ENCODE assay signal across 28 mouse cellular contexts in the genomic region with DNA sequence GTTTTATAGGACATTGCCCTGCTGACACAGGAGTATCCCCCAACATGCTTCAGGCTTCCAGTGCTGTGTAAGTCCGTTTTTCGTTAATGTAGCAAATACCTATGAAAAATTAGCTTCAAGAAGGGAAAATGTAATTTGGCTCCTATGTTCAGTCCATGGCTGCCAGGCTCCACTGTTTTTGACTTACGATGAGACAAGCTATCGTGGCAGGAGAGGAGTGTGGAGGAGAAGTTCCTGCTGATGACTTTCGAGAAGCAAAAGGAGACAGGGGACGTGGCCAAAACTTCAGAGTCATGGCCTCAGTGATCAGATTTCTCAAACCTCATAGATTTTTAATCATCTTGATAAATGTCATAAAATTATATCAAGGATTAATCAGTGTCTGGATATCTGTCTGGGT.
"Had no signal": no experiment of that assay in that cellular context is flagged by ENCODE, and none has a peak within 500 bp of the region (broad histone marks: within the 10 kb centered on the region; RNA-seq: fewer than 3 reads in every experiment).

No protein-coding gene starts in this region.

- H3K36me3 ChIP-seq: embryonic facial prominence, embryonic 10.5 days; embryonic facial prominence, embryonic 12.5 days; embryonic facial prominence, embryonic 13.5 days; embryonic facial prominence, embryonic 15.5 days; forebrain, embryonic 10.5 days; forebrain, embryonic 12.5 days; forebrain, embryonic 15.5 days had no signal

- H3K27me3 ChIP-seq: embryonic facial prominence, embryonic 12.5 days; embryonic facial prominence, embryonic 13.5 days; embryonic facial prominence, embryonic 15.5 days; forebrain, embryonic 12.5 days; forebrain, embryonic 13.5 days; forebrain, embryonic 15.5 days had no signal

- H3K4me2 ChIP-seq: embryonic facial prominence, embryonic 12.5 days; embryonic facial prominence, embryonic 13.5 days; embryonic facial prominence, embryonic 15.5 days; forebrain, embryonic 12.5 days; forebrain, embryonic 13.5 days; forebrain, embryonic 15.5 days had no signal

- ATAC-seq: forebrain, embryonic 13.5 days; forebrain, embryonic 14.5 days; forebrain, embryonic 15.5 days; forebrain, embryonic 16.5 days; forebrain, postnatal 0 days had no signal

- H3K4me3 ChIP-seq: embryonic facial prominence, embryonic 10.5 days; embryonic facial prominence, embryonic 12.5 days; embryonic facial prominence, embryonic 13.5 days; embryonic facial prominence, embryonic 15.5 days; erythroblast, embryonic 14.5 days; forebrain, embryonic 10.5 days; forebrain, embryonic 12.5 days; forebrain, embryonic 13.5 days; forebrain, embryonic 15.5 days; gastrocnemius, adult 2 months; heart, adult 2 months had no signal

- H3K27ac ChIP-seq: embryonic facial prominence, embryonic 10.5 days; embryonic facial prominence, embryonic 12.5 days; embryonic facial prominence, embryonic 13.5 days; embryonic facial prominence, embryonic 15.5 days; forebrain, embryonic 10.5 days; forebrain, embryonic 12.5 days; forebrain, embryonic 13.5 days; forebrain, embryonic 15.5 days; gastrocnemius, adult 2 months; heart, adult 2 months had no signal

- H3K4me1 ChIP-seq: embryonic facial prominence, embryonic 12.5 days; embryonic facial prominence, embryonic 13.5 days; embryonic facial prominence, embryonic 15.5 days; forebrain, embryonic 12.5 days; forebrain, embryonic 13.5 days; forebrain, embryonic 15.5 days had no signal

- H3K9me3 ChIP-seq: embryonic facial prominence, embryonic 10.5 days; embryonic facial prominence, embryonic 12.5 days; embryonic facial prominence, embryonic 13.5 days; embryonic facial prominence, embryonic 15.5 days; forebrain, embryonic 10.5 days; forebrain, embryonic 12.5 days; forebrain, embryonic 13.5 days; forebrain, embryonic 15.5 days had no signal

- H3K9ac ChIP-seq: embryonic facial prominence, embryonic 12.5 days; embryonic facial prominence, embryonic 13.5 days; embryonic facial prominence, embryonic 15.5 days; forebrain, embryonic 12.5 days; forebrain, embryonic 13.5 days; forebrain, embryonic 15.5 days; forebrain, postnatal 0 days had no signal

- DNase-seq: cerebellum, adult 2 months; cerebellum, adult 8-10 months; cerebellum, adult 9-10 months; cerebellum, adult 9-11 months; cerebellum, postnatal 10 days; cerebellum, postnatal 14 days; cerebellum, postnatal 25 days; cerebellum, postnatal 36 days; embryo, embryonic 11 days; forebrain, postnatal 0 days; gastrocnemius, adult 2 months; gastrocnemius, postnatal 10 days; gastrocnemius, postnatal 14 days; gastrocnemius, postnatal 25 days; gastrocnemius, postnatal 36 days; heart, adult 18-20 months; heart, adult 2 months had no signal
